Mouse (Mus musculus): ENCODE measurements around the gene Gpr157. TPM values are rescaled to one million over a fixed set of nuclear protein-coding genes. Genes with fewer than 3 reads are reported as not detected.

Gpr157 gene
- polyA plus RNA-seq, 1 experiment from 2014 or later, result 1.5 TPM

DNA sequence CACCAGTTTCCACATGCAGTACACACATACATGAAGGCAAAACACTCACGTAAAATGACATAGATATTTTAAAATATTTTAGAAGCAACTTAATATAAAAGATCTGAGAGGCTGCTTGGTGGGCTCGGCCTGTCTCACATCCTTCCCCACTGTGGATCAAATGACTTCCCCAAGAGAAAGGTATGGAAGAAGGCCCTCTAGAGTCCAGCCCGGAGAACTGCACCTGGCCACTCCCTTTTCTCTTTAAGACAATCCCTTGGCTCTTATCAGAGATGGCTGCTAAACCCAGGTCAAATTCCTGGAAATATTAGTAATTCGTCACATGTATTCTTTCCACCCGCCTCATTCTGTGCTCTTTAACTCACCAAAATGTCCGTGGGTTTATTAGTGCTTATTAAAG, 31.0 kb downstream of the Gpr157 start:
- Histone ChIP-seq H3K4me3 (ENCODE audit: low read depth, low read length) (no peak overlapping the region), H3K36me3 (ENCODE audit: insufficient read depth) (no peaks in the 10 kb centered on the region), H3K27ac (ENCODE audit: low read depth) (no peak overlapping the region), H3K4me1 (ENCODE audit: insufficient read depth) (0 out of 2 replicates have a peak, but pooled peaks cover 10% of the 10 kb centered on the region), H3K27me3 (ENCODE audit: insufficient read depth, low read length) (no peaks in the 10 kb centered on the region), H3K9ac (no peak overlapping the region), H3K4me2 (no peak overlapping the region), H3K9me3 (ENCODE audit: low read depth, low read length) (no peaks in the 10 kb centered on the region)
- 60% methylated on average over 6 of the region's 6 CpGs for WGBS
- 0 out of 2 replicates have a peak, but pooled peaks have one; percentile 11 for TF ChIP-seq CTCF (IDR thresholded peaks at IDR 0.05; ENCODE audit: low read depth)
- ATAC-seq (ENCODE audit: insufficient read depth), result no peak
- no peak for DNase-seq

DNA sequence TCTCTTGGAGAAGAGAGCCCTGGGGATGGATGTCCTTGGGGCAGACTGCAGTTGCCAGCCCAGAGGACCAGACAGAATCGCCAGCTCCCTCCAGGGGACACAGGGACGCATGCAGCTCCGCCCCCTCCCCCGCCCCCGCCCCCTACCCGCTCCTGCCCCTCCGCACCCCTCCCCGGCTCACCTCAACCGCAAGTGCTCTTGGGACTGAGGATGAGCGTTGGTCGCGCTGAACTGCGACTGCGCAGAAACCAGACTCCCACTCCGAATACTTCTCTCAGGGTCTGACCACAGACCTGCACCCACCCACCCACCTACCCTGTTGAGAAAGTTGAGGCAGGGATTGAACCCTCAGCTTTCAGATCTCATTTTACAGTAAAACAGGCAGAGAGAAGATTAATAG, 31.9 kb downstream of the Gpr157 start, which contains the start of gene Slc2a5:
Gene Slc2a5, plus strand, starts transcription at position 229 of the 400 bp plus-strand sequence.
- ATAC-seq (ENCODE audit: insufficient read depth), result no peak

GRCm38 (mm10) chr4:150119640-150120039, 32.5 kb downstream of the Gpr157 start:
- H3K27me3 ChIP-seq (ENCODE audit: insufficient read depth, low read length), result no peaks in the 10 kb centered on the region
- no peak for TF ChIP-seq CTCF (IDR thresholded peaks at IDR 0.05; ENCODE audit: low read depth)
- 0 out of 2 replicates have a peak overlapping the region, but pooled peaks have one; percentile 3 for H3K4me3 ChIP-seq (ENCODE audit: low read depth, low read length)
- H3K9me3 ChIP-seq (ENCODE audit: low read depth, low read length), result no peaks in the 10 kb centered on the region
- peak; percentile 33 for DNase-seq
- H3K36me3 ChIP-seq (ENCODE audit: insufficient read depth), result no peaks in the 10 kb centered on the region
- no peak overlapping the region; the same call in 1 of the 2 replicates for H3K9ac ChIP-seq
- H3K4me1 ChIP-seq (ENCODE audit: insufficient read depth), result 0 out of 2 replicates have a peak, but pooled peaks cover 10% of the 10 kb centered on the region
- ATAC-seq (ENCODE audit: insufficient read depth), result peak; percentile 25; the same call in 1 of the 2 replicates
- peak overlapping the region; percentile 50 for H3K4me2 ChIP-seq
- 25% methylated on average over 14 of the region's 14 CpGs for WGBS
- no peak overlapping the region for H3K27ac ChIP-seq (ENCODE audit: low read depth)

More for the DNA sequence above, 31.9 kb downstream of the Gpr157 start, which contains the start of gene Slc2a5:
- H3K9ac ChIP-seq, result no peak within 1 kb of the TSS; the same call in 1 of the 2 replicates
- H3K4me2 ChIP-seq, result peak within 1 kb of the TSS; percentile 50
- 0 out of 2 replicates have a peak, but pooled peaks cover 10% of the 10 kb centered on the region for H3K4me1 ChIP-seq (ENCODE audit: insufficient read depth)
- DNase-seq, result peak; percentile 31
- no peak within 1 kb of the TSS for H3K27ac ChIP-seq (ENCODE audit: low read depth)
- 9% methylated on average over 15 of the region's 15 CpGs for whole genome bisulfite sequencing
- H3K4me3 ChIP-seq (ENCODE audit: low read depth, low read length), result 0 out of 2 replicates have a peak within 1 kb of the TSS, but pooled peaks have one; percentile 3
- no peaks in the 10 kb centered on the region for H3K9me3 ChIP-seq (ENCODE audit: low read depth, low read length)
- H3K27me3 ChIP-seq (ENCODE audit: insufficient read depth, low read length), result no peaks in the 10 kb centered on the region
- no peaks in the 10 kb centered on the region for H3K36me3 ChIP-seq (ENCODE audit: insufficient read depth)
- TF ChIP-seq CTCF (IDR thresholded peaks at IDR 0.05; ENCODE audit: low read depth), result no peak

DNA sequence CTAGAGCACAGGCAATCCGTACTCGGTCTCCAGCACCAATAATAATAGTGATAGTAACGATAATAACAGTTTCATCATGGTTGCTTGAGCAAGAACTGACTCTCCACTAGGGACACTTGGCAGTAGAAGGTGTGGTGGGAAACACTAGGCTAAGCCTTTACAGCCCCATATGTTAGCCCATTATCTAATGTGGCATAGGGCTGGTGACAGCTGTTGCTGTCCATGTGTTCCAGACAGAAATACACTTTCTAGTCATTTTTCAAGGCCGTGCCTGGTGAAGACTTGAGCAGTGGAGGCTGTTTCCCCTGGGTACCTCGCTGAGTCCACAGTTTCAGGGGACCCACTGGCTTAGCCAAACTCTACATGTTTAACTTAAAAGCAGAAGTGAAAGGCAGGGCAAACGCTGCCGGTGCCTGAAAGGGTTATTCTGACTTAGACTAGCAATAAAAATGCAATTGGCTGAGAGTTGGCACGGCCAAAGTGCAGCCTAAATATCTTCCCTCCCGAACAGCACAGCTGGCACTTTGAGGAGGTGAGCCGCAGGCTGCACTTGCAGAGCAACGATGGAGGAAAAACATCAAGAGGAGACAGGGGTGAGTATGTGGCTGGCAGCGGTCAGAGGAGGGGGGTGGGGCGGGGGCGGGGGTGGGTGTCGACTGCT, 33.1 kb downstream of the Gpr157 start:
- no peak overlapping the region for H3K27ac ChIP-seq (ENCODE audit: low read depth)
- H3K4me3 ChIP-seq (ENCODE audit: low read depth, low read length), result no peak overlapping the region
- no peaks in the 10 kb centered on the region for H3K9me3 ChIP-seq (ENCODE audit: low read depth, low read length)
- H3K9ac ChIP-seq, result no peak overlapping the region
- H3K27me3 ChIP-seq (ENCODE audit: insufficient read depth, low read length), result no peaks in the 10 kb centered on the region
- WGBS, result 28% methylated on average over 15 of the region's 15 CpGs
- H3K4me2 ChIP-seq, result peak overlapping the region; percentile 27; the same call in 1 of the 2 replicates
- ATAC-seq (ENCODE audit: insufficient read depth), result 0 out of 2 replicates have a peak, but pooled peaks have one; percentile 5
- DNase-seq, result peak; percentile 51
- peak; percentile 6; the same call in 1 of the 2 replicates for TF ChIP-seq CTCF (IDR thresholded peaks at IDR 0.05; ENCODE audit: low read depth)
- H3K4me1 ChIP-seq (ENCODE audit: insufficient read depth), result 0 out of 2 replicates have a peak, but pooled peaks cover 10% of the 10 kb centered on the region
- H3K36me3 ChIP-seq (ENCODE audit: insufficient read depth), result no peaks in the 10 kb centered on the region

DNA sequence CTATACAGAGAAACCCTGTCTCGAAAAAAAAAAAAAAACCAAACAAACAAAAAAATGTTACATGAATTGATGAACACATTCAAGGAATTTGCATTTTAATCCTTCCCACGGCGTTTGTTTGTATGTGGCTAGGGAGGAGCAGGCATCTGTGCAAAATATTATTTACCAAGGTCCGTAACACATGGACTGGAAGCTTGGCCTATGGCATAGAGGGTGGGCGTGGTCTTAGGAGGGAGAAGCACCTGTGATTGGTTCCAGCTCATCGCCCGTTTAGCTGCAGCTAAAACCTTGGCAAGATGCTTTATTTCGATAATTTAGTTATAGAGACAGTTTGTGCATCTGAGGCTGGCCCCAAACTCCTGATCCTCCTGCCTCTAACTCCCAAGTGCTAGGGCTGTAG, 34.3 kb downstream of the Gpr157 start:
- no peak overlapping the region for H3K4me3 ChIP-seq (ENCODE audit: low read depth, low read length)
- no peaks in the 10 kb centered on the region for H3K27me3 ChIP-seq (ENCODE audit: insufficient read depth, low read length)
- H3K27ac ChIP-seq (ENCODE audit: low read depth), result no peak overlapping the region
- DNase-seq, result no peak
- H3K9ac ChIP-seq, result no peak overlapping the region
- 68% methylated on average over 8 of the region's 8 CpGs for WGBS
- no peaks in the 10 kb centered on the region for H3K9me3 ChIP-seq (ENCODE audit: low read depth, low read length)
- H3K36me3 ChIP-seq (ENCODE audit: insufficient read depth), result no peaks in the 10 kb centered on the region
- H3K4me2 ChIP-seq, result no peak overlapping the region
- 0 out of 2 replicates have a peak, but pooled peaks cover 10% of the 10 kb centered on the region for H3K4me1 ChIP-seq (ENCODE audit: insufficient read depth)
- ATAC-seq (ENCODE audit: insufficient read depth), result no peak
- no peak for TF ChIP-seq CTCF (IDR thresholded peaks at IDR 0.05; ENCODE audit: low read depth)

- 0 out of 2 replicates have a peak, but pooled peaks cover 10% of the 10 kb centered on the region for H3K4me1 ChIP-seq (ENCODE audit: insufficient read depth)
- no peak for DNase-seq
Measured at GRCm38 (mm10) chr4:150122476-150122875, 35.3 kb downstream of the Gpr157 start.

GRCm38 (mm10) chr4:150126373-150126772, 39.2 kb downstream of the Gpr157 start:
- Histone ChIP-seq H3K27ac (ENCODE audit: low read depth) (no peak overlapping the region), H3K4me3 (ENCODE audit: low read depth, low read length) (no peak overlapping the region), H3K4me2 (no peak overlapping the region), H3K27me3 (ENCODE audit: insufficient read depth, low read length) (no peaks in the 10 kb centered on the region), H3K9ac (no peak overlapping the region), H3K36me3 (ENCODE audit: insufficient read depth) (no peaks in the 10 kb centered on the region), H3K9me3 (ENCODE audit: low read depth, low read length) (no peaks in the 10 kb centered on the region), H3K4me1 (ENCODE audit: insufficient read depth) (no peaks in the 10 kb centered on the region)
- no peak for ATAC-seq (ENCODE audit: insufficient read depth)
- no peak for TF ChIP-seq CTCF (IDR thresholded peaks at IDR 0.05; ENCODE audit: low read depth)
- 79% methylated on average over 5 of the region's 5 CpGs for WGBS
- DNase-seq, result no peak

More at GRCm38 (mm10) chr4:150122476-150122875, 35.3 kb downstream of the Gpr157 start:
- no peak for TF ChIP-seq CTCF (IDR thresholded peaks at IDR 0.05; ENCODE audit: low read depth)
- no peak overlapping the region for H3K9ac ChIP-seq
- no peaks in the 10 kb centered on the region for H3K36me3 ChIP-seq (ENCODE audit: insufficient read depth)
- no peaks in the 10 kb centered on the region for H3K27me3 ChIP-seq (ENCODE audit: insufficient read depth, low read length)
- H3K4me2 ChIP-seq, result no peak overlapping the region
- ATAC-seq (ENCODE audit: insufficient read depth), result no peak
- H3K9me3 ChIP-seq (ENCODE audit: low read depth, low read length), result no peaks in the 10 kb centered on the region
- WGBS, result 23% methylated on average over 3 of the region's 3 CpGs
- H3K4me3 ChIP-seq (ENCODE audit: low read depth, low read length), result no peak overlapping the region
- H3K27ac ChIP-seq (ENCODE audit: low read depth), result no peak overlapping the region

Data from lung, embryonic 14.5 days (tissue).